Mouse (Mus musculus): ENCODE measurements around the gene Dpf2. TPM values are rescaled to one million over a fixed set of nuclear protein-coding genes. Genes with fewer than 3 reads are reported as not detected.

Gene Dpf2
- polyA plus RNA-seq, 1 experiment from 2014 or later, result 128 TPM

DNA sequence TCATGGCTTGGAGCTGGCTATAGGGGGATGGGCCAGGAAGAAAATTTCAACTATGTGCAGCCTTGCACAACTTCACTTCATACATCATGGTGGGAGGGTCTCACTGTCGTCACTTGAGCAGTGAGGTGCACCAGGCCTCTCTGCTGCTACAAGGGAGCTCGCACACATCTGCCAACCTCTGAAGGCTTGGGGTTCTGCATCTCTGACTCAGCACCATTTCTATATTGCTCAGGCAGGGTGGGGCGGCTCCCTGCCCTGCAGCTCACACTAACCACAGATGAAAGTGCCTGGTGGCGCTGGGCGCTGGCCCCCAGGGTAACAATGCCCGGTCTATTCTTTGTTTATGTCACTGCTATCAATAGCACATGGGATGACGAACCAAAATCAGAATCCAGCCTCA, 32.2 kb upstream of the Dpf2 start:
- Histone ChIP-seq H3K9ac (no peak overlapping the region), H3K36me3 (peaks cover 34% of the 10 kb centered on the region), H3K9me3 (no peaks in the 10 kb centered on the region), H3K27me3 (no peaks in the 10 kb centered on the region), H3K27ac (0 out of 2 replicates have a peak overlapping the region, but pooled peaks have one; percentile 3), H3K4me3 (no peak overlapping the region), H3K4me1 (replicated peaks) (peaks cover 6% of the 10 kb centered on the region), H3K4me2 (no peak overlapping the region)
- 83% methylated on average over 7 of the region's 7 CpGs for WGBS
- no peak for ATAC-seq (ENCODE audit: low FRiP score)

- Histone ChIP-seq H3K27me3 (no peaks in the 10 kb centered on the region), H3K36me3 (peaks cover 28% of the 10 kb centered on the region), H3K4me3 (no peak overlapping the region), H3K27ac (no peak overlapping the region), H3K9me3 (no peaks in the 10 kb centered on the region), H3K4me1 (replicated peaks) (peaks cover 12% of the 10 kb centered on the region), H3K4me2 (no peak overlapping the region), H3K9ac (no peak overlapping the region)
- no peak for ATAC-seq (ENCODE audit: low FRiP score)
- WGBS, result 73% methylated on average over 8 of the region's 8 CpGs
Observed at GRCm38 (mm10) chr19:5944145-5944544, 31.3 kb upstream of the Dpf2 start.

DNA sequence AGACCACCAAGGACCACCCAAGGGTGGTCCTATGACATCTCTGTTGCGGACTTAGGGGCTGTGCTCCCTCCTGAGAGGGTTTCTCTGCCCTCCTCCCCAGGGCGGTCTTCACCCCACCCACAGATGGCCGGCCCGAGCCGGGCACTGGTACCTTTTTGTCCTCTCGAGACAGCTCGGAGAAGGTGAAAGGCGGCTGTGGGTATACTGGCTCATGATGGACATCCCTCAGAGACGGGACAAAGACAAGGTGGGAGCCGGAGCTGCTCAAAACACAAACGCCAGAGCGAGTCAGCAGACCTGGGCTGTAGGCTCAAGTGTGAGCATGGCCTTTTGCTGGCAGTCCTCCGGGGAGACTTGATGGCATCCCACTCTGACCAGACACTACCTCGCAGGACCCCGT, 30.6 kb upstream of the Dpf2 start:
- Histone ChIP-seq H3K9ac (no peak overlapping the region), H3K27me3 (no peaks in the 10 kb centered on the region), H3K4me3 (no peak overlapping the region), H3K4me2 (no peak overlapping the region), H3K9me3 (no peaks in the 10 kb centered on the region), H3K4me1 (replicated peaks) (peaks cover 15% of the 10 kb centered on the region), H3K27ac (no peak overlapping the region), H3K36me3 (peaks cover 26% of the 10 kb centered on the region)
- WGBS, result 94% methylated on average over 15 of the region's 15 CpGs
- ATAC-seq (ENCODE audit: low FRiP score), result no peak

- H3K9ac ChIP-seq, result 0 out of 2 replicates have a peak overlapping the region, but pooled peaks have one; percentile 2
- no peak for ATAC-seq (ENCODE audit: low FRiP score)
- H3K4me3 ChIP-seq, result no peak overlapping the region
- H3K4me1 ChIP-seq (replicated peaks), result peaks cover 23% of the 10 kb centered on the region
- no peak overlapping the region for H3K4me2 ChIP-seq
- WGBS, result 95% methylated on average over 7 of the region's 7 CpGs
- no peak overlapping the region for H3K27ac ChIP-seq
- no peaks in the 10 kb centered on the region for H3K27me3 ChIP-seq
- peaks cover 22% of the 10 kb centered on the region for H3K36me3 ChIP-seq
- H3K9me3 ChIP-seq, result no peaks in the 10 kb centered on the region
Observed at GRCm38 (mm10) chr19:5942581-5942980, 29.8 kb upstream of the Dpf2 start.

GRCm38 (mm10) chr19:5940656-5941055, 27.8 kb upstream of the Dpf2 start:
- 96% methylated on average over 10 of the region's 10 CpGs for WGBS
- no peak for ATAC-seq (ENCODE audit: low FRiP score)
- H3K9me3 ChIP-seq, result no peaks in the 10 kb centered on the region

DNA sequence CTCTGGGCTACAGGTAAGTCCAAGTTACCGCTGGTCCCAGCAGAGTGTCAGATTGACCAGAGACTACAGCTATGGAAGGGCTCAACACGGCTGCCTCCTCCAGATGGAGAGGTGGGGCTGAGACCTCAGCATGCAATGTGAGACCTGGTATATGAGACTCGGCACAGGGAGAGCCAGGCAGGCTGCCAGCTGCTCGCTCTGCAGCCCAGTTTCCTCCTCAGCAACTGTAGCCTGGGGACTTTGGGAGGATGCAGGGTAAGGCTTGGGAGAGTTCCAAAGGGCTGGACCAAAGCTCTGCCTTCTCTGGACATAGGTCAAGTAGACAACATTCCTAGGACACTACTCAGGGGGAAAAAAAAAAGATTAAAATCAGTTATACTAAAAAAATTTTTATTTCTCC, 27.4 kb upstream of the Dpf2 start:
- peaks cover 13% of the 10 kb centered on the region for H3K36me3 ChIP-seq
- no peak overlapping the region for H3K9ac ChIP-seq
- no peaks in the 10 kb centered on the region for H3K9me3 ChIP-seq
- no peak for ATAC-seq (ENCODE audit: low FRiP score)
- peaks cover 29% of the 10 kb centered on the region for H3K4me1 ChIP-seq (replicated peaks)
- no peak overlapping the region for H3K4me2 ChIP-seq
- no peaks in the 10 kb centered on the region for H3K27me3 ChIP-seq
- no peak overlapping the region for H3K4me3 ChIP-seq
- H3K27ac ChIP-seq, result peak overlapping the region; percentile 80; the same call in 1 of the 2 replicates
- WGBS, result 54% methylated on average over 4 of the region's 4 CpGs

More at GRCm38 (mm10) chr19:5940656-5941055, 27.8 kb upstream of the Dpf2 start:
- no peak overlapping the region for H3K9ac ChIP-seq
- peak overlapping the region; percentile 36; the same call in 1 of the 2 replicates for H3K27ac ChIP-seq
- peaks cover 30% of the 10 kb centered on the region for H3K4me1 ChIP-seq (replicated peaks)
- no peak overlapping the region for H3K4me3 ChIP-seq
- H3K27me3 ChIP-seq, result no peaks in the 10 kb centered on the region
- no peak overlapping the region for H3K4me2 ChIP-seq
- H3K36me3 ChIP-seq, result peaks cover 13% of the 10 kb centered on the region

DNA sequence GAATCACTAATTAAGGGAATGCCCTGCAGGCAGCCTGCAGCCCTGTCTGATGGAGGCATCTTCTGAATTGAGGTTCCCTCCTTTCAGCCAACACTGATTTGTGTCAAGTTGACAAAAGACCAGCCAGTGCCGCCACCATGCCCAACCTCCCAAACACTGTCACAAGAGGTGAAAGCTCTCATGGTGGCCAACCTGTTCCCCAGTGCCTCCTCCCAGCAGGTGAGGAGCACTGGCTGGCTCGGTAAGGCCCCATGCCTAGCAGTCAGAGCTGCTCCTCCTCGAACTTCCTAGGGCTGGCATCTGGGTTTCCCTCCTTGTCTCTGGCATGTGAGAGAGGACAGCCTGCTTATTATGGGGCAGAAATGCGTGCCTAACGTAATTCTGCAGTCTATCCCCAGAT, 26.9 kb upstream of the Dpf2 start:
- Histone ChIP-seq H3K4me3 (no peak overlapping the region), H3K27ac (peak overlapping the region; percentile 80), H3K9me3 (no peaks in the 10 kb centered on the region), H3K27me3 (no peaks in the 10 kb centered on the region), H3K4me1 (replicated peaks) (peaks cover 26% of the 10 kb centered on the region), H3K9ac (no peak overlapping the region), H3K4me2 (no peak overlapping the region), H3K36me3 (peaks cover 13% of the 10 kb centered on the region)
- 76% methylated on average over 5 of the region's 5 CpGs for WGBS
- ATAC-seq (ENCODE audit: low FRiP score), result no peak

DNA sequence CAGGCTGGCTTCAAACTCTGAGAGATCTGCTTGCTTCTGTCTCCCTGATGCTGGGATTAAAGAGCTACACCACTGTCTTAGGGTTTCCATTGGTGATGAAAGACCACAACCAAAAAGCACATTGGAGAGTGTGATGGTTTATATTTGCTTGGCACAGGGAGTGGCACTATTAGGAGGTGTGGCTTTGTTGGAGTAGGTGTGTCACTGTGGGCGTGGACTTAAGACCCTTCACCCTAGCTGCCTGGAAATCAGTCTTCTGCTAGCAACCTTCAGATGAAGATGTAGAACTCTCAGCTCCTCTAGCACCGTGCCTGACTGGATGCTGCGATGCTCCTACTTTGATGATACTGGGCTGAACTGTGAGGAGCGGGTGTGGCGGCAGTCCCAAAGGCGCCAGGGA, 25.7 kb upstream of the Dpf2 start:
- H3K4me3 ChIP-seq, result no peak overlapping the region
- no peak overlapping the region for H3K4me2 ChIP-seq
- 0 out of 2 replicates have a peak overlapping the region, but pooled peaks have one; percentile 67 for H3K27ac ChIP-seq
- peaks cover 12% of the 10 kb centered on the region for H3K36me3 ChIP-seq
- H3K9me3 ChIP-seq, result no peaks in the 10 kb centered on the region
- peaks cover 26% of the 10 kb centered on the region for H3K4me1 ChIP-seq (replicated peaks)
- H3K27me3 ChIP-seq, result no peaks in the 10 kb centered on the region
- ATAC-seq (ENCODE audit: low FRiP score), result no peak
- H3K9ac ChIP-seq, result no peak overlapping the region
- 85% methylated on average over 6 of the region's 6 CpGs for WGBS

DNA sequence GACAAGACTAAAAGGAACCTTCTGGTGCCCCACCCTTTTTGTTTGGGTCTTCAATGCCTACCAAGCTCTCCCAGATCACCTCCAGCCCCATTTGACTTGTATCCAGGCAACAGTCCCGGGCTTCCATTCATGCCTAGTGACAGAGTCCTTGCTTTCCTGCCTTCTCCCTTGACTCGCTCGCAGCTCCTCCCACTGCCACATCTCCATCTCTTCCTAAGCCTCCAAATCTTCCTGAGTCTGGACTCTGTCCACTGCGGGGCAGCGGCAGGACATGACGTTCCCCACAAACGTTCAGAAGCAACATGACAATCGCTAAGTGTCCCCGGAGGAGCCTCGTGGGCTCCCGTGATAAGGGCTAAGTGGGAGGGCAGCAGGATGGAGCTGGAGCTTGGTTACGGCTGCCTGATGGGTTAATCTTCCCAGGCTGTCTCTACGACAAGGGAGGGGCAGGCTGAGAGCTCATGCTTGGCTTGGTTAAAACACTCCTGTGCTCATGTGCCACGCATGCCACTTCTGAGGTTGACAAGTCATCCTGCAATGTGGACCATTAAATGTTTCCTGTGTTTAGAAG, 25.1 kb upstream of the Dpf2 start:
- Histone ChIP-seq H3K9me3 (no peaks in the 10 kb centered on the region), H3K27me3 (no peaks in the 10 kb centered on the region), H3K4me2 (peak overlapping the region; percentile 42), H3K27ac (peak overlapping the region; percentile 67), H3K36me3 (peaks cover 6% of the 10 kb centered on the region; the same call in 1 of the 2 replicates), H3K4me3 (peak overlapping the region; percentile 14; the same call in 1 of the 2 replicates), H3K4me1 (replicated peaks) (peaks cover 26% of the 10 kb centered on the region), H3K9ac (peak overlapping the region; percentile 51; the same call in 1 of the 2 replicates)
- WGBS, result 20% methylated on average over 14 of the region's 14 CpGs
- ATAC-seq (ENCODE audit: low FRiP score), result peak; percentile 53

DNA sequence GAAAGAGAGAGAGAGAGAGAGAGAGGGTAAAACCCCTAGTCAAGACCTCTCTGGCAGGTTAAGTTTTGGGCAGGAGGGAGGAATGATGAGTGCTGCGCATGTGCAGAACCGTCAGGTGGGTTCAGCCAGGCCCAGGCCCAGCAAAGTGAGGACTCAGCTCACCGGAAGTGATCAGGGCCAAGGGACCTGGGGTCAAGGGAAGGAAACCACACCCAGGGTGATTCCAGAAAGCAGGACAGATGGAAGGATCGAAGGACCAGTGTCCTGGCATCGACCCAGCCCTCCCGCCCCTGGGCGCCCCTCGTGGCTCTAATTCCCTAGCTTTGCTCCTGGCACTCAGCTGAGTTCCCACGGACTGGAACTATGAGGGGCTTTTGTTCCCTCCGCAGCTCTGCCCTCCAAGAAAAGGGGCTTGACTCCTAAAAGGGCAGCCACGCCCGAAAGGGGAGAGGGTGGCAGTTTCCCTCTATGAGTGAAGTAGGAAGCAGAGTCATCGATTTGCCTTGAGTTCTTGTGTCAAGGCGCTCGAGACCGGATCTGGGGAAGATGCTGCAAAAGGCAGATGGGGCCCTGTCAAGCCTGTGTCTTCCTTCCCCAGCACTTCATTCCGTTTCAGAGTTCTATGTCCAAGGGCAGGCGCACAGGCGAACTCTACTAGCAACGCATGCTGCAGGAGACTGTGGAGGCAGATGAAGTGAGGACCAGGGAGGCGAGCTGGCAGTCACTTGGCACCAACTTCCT, 24.5 kb upstream of the Dpf2 start:
- H3K4me3 ChIP-seq, result no peak overlapping the region
- H3K27ac ChIP-seq, result peak overlapping the region; percentile 67
- 52% methylated on average over 21 of the region's 21 CpGs for WGBS
- H3K4me2 ChIP-seq, result peak overlapping the region; percentile 42
- no peaks in the 10 kb centered on the region for H3K9me3 ChIP-seq
- peak; percentile 32; the same call in 1 of the 2 replicates for ATAC-seq (ENCODE audit: low FRiP score)
- H3K9ac ChIP-seq, result 0 out of 2 replicates have a peak overlapping the region, but pooled peaks have one; percentile 51
- peaks cover 26% of the 10 kb centered on the region for H3K4me1 ChIP-seq (replicated peaks)
- no peaks in the 10 kb centered on the region for H3K27me3 ChIP-seq
- H3K36me3 ChIP-seq, result peaks cover 5% of the 10 kb centered on the region; the same call in 1 of the 2 replicates

DNA sequence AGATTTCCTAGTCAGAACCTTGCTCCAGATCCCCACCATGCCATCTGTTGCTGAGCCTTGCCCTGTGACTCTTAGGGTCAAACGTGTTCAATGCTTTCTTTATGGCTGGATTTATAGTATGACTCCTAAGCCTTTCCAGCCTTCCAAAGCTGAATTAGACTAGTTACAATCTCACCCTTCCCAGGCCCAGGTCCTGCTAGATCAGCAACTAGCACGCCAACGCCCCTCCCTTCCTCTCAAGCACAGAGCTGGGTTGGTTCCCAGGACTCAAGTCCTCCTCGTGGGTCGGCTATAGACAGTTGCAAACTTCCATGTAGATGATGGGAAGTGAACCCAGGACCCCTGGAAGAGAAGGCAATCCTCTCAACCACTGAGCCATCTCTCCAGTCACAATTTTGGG, 22.9 kb upstream of the Dpf2 start:
- Histone ChIP-seq H3K27ac (no peak overlapping the region), H3K4me1 (replicated peaks) (peaks cover 26% of the 10 kb centered on the region), H3K9ac (no peak overlapping the region), H3K4me2 (no peak overlapping the region), H3K27me3 (no peaks in the 10 kb centered on the region), H3K9me3 (no peaks in the 10 kb centered on the region), H3K4me3 (no peak overlapping the region), H3K36me3 (no peaks in the 10 kb centered on the region)
- no peak for ATAC-seq (ENCODE audit: low FRiP score)
- 86% methylated on average over 5 of the region's 5 CpGs for WGBS

DNA sequence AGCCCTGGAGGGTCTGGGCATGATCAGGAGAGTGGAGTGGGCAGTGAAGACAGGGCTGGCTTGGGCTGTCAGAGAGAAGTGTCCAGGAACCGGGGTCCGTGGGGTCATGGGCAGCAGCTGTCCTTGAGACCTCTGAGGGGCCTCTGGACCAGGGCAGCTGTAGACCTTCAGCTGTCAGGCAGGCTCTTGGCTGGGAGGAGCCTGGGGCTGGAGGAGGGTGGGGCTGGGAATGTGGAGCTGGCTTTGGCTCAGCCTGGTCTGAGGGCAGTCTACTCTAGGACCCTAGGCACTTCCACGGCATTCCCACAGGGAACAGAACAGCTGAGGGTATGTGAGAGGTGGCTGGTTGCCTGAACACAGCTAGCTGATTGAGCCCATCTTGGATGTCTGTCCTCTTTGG, 22.5 kb upstream of the Dpf2 start:
- H3K27ac ChIP-seq, result no peak overlapping the region
- H3K4me2 ChIP-seq, result no peak overlapping the region
- H3K9ac ChIP-seq, result no peak overlapping the region
- no peaks in the 10 kb centered on the region for H3K36me3 ChIP-seq
- WGBS, result 69% methylated on average over 3 of the region's 3 CpGs
- no peaks in the 10 kb centered on the region for H3K9me3 ChIP-seq
- peaks cover 28% of the 10 kb centered on the region for H3K4me1 ChIP-seq (replicated peaks)
- H3K4me3 ChIP-seq, result no peak overlapping the region
- no peaks in the 10 kb centered on the region for H3K27me3 ChIP-seq
- no peak for ATAC-seq (ENCODE audit: low FRiP score)
